Mouse (Mus musculus) myocyte (in vitro differentiated cells): ENCODE data around the gene Scn4a. TPM values are rescaled to one million over a fixed set of nuclear protein-coding genes. Genes with fewer than 3 reads are reported as not detected.

ENCODE experiments used
- H3K27me3 ChIP-seq: one replicate; pipeline ENCODE4 v1.6.1; 2011; ENCODE audit not compliant: control insufficient read depth, insufficient read depth, insufficient read length
- H3K36me3 ChIP-seq: one replicate; pipeline ENCODE4 v1.6.1; 2011; ENCODE audit not compliant: control insufficient read depth, insufficient read depth
- H3K4me2 ChIP-seq: one replicate; pipeline ENCODE4 v1.6.1; 2011; ENCODE audit warnings: low read depth, control low read depth
- H3K4me3 ChIP-seq: one replicate; pipeline ENCODE4 v1.5.1; 2011; ENCODE audit warnings: mild to moderate bottlenecking, control low read depth, moderate library complexity
- H3K79me2 ChIP-seq: one replicate; pipeline ENCODE4 v1.6.1; 2011; ENCODE audit not compliant: control insufficient read depth, insufficient read depth
- H3ac ChIP-seq: one replicate; pipeline ENCODE4 v1.6.1; 2011; ENCODE audit not compliant: control insufficient read depth, insufficient read length
- CEBPB ChIP-seq: IDR thresholded peaks from 2 replicates; pipeline ENCODE4 v1.6.1; 2011; ENCODE audit warnings: mild to moderate bottlenecking, moderate library complexity; ENCODE audit not compliant: poor library complexity, insufficient read depth, severe bottlenecking
- E2F4 ChIP-seq: IDR thresholded peaks from one replicate; pipeline ENCODE4 v1.6.1; 2011; ENCODE audit warnings: mild to moderate bottlenecking, control low read depth, moderate library complexity; ENCODE audit not compliant: insufficient read depth
- MAX ChIP-seq: IDR thresholded peaks from one replicate; pipeline ENCODE4 v1.6.1; 2011; ENCODE audit warnings: low read depth, mild to moderate bottlenecking, control low read depth
- MYOD1 ChIP-seq, 3 experiments: IDR thresholded peaks; one replicate each; pipeline ENCODE4 v1.6.1; 2011; ENCODE audit warnings: control low read depth in 2 of 3, low read depth in 2 of 3, mild to moderate bottlenecking in 2 of 3, moderate library complexity in 1 of 3; ENCODE audit not compliant: insufficient read length in 2 of 3, control insufficient read depth in 1 of 3
- MYOG ChIP-seq, 3 experiments: IDR thresholded peaks; one replicate each; pipeline ENCODE4 v1.6.1; 2011; ENCODE audit warnings: control low read depth in 2 of 3, low read depth in 2 of 3, mild to moderate bottlenecking in 2 of 3; ENCODE audit not compliant: insufficient read length in 2 of 3, control insufficient read depth in 1 of 3, insufficient read depth in 1 of 3
- POLR2A ChIP-seq: IDR thresholded peaks from one replicate; pipeline ENCODE4 v1.6.1; 2011; ENCODE audit warnings: low read depth, mild to moderate bottlenecking, control low read depth, moderate library complexity; ENCODE audit not compliant: insufficient read length
- POLR2AphosphoS2 ChIP-seq: IDR thresholded peaks from one replicate; pipeline ENCODE4 v1.6.1; 2011; ENCODE audit warnings: low read depth, control low read depth; ENCODE audit not compliant: insufficient read length
- REST ChIP-seq: IDR thresholded peaks from one replicate; pipeline ENCODE4 v1.6.1; 2011; ENCODE audit warnings: mild to moderate bottlenecking, control low read depth, moderate library complexity; ENCODE audit not compliant: insufficient read depth, insufficient read length
- SRF ChIP-seq: IDR thresholded peaks from one replicate; pipeline ENCODE4 v1.6.1; 2011; ENCODE audit warnings: low read depth; ENCODE audit not compliant: control insufficient read depth, insufficient read length
- TCF12 ChIP-seq: IDR thresholded peaks from one replicate; pipeline ENCODE4 v1.6.1; 2011; ENCODE audit warnings: mild to moderate bottlenecking, control low read depth; ENCODE audit not compliant: poor library complexity, insufficient read depth, severe bottlenecking
- TCF3 ChIP-seq: IDR thresholded peaks from one replicate; pipeline ENCODE4 v1.6.1; 2011; ENCODE audit warnings: low read depth, control low read depth; ENCODE audit not compliant: insufficient read length
- USF1 ChIP-seq: IDR thresholded peaks from one replicate; pipeline ENCODE4 v1.6.1; 2011; ENCODE audit warnings: low read depth, mild to moderate bottlenecking, control low read depth, moderate library complexity
- polyA plus RNA-seq: library from polyadenylated mRNA; unstranded; fragments of >200 nt; fragmentation: generic; extraction: Trizol; gene quantifications from one replicate; pipeline ENCODE4 v1.2.1, GENCODE M21; 2012; ENCODE audit warnings: missing spikeins

Gene Scn4a
- polyA plus RNA-seq, 1 experiment = 15.3 TPM

DNA sequence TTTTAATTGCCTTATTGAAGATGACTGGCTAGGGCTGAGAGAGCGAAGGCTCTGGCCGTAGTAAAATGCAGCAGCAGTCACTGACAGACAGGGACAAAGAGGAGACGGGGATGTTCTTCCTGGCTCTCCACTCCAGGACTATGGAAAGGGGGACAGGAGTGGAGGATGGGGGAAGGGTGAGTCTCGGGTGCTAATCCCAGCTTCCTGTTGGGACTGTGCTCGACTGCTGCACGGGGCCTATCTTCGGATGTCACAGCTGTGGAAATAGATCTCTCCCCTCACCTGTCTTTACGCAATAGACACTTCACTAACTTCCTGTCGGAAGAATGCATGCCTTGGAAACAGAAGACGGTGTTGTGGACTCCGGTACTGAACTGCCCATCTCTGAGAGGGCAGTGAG lies 20.9 kb upstream of the Scn4a start:
- no peak for TF ChIP-seq CEBPB
- peak in 1 of 3 experiments; percentile 57 for TF ChIP-seq MYOG (IDR thresholded peaks at IDR 0.05; ENCODE audit: control insufficient read depth in 1 of 3, insufficient read depth in 1 of 3, insufficient read length in 2 of 3, low read depth in 2 of 3)
- TF ChIP-seq MYOD1 (IDR thresholded peaks at IDR 0.05; ENCODE audit: control insufficient read depth in 1 of 3, insufficient read length in 2 of 3, low read depth in 2 of 3) = peak in 1 of 3 experiments; percentile 80
- H3ac ChIP-seq = no peak overlapping the region
- H3K4me2 ChIP-seq = peak overlapping the region; percentile 3
- peaks cover 41% of the 10 kb centered on the region for H3K27me3 ChIP-seq
- no peaks in the 10 kb centered on the region for H3K36me3 ChIP-seq
- no peaks in the 10 kb centered on the region for H3K79me2 ChIP-seq
- H3K4me3 ChIP-seq = no peak overlapping the region

DNA sequence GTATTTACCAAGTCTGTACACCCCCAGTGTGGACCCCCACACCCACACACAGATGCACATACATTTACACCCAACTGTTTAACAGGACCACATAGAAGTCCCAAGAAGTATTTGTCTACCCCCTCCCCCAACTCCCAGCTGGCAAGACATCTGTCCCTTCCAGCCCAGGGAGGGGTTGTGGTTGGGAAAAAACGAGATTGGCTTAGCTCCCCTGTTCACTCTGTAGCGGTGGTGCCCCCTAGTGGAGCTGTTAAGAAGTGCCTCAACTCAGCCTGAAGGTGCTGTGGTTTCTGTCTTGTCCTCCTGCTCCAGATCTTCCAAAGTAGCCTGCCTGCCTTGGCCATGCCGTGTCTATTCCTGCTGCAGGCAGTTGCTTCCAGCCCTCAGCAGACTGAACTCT lies 13.2 kb upstream of the Scn4a start:
- H3K4me2 ChIP-seq = peak overlapping the region; percentile 64
- no peaks in the 10 kb centered on the region for H3K79me2 ChIP-seq
- H3ac ChIP-seq = no peak overlapping the region
- no peaks in the 10 kb centered on the region for H3K27me3 ChIP-seq
- H3K4me3 ChIP-seq = no peak overlapping the region
- H3K36me3 ChIP-seq = no peaks in the 10 kb centered on the region
- peak; percentile 51 for TF ChIP-seq TCF12
- TF ChIP-seq CEBPB = no peak
- no peak for TF ChIP-seq USF1
- TF ChIP-seq POLR2A = no peak
- TF ChIP-seq E2F4 = no peak
- no peak for TF ChIP-seq REST
- peak; percentile 39 for TF ChIP-seq TCF3
- TF ChIP-seq MYOG (IDR thresholded peaks at IDR 0.05; ENCODE audit: control insufficient read depth in 1 of 3, insufficient read depth in 1 of 3, insufficient read length in 2 of 3, low read depth in 2 of 3) = peak in 2 of 3 experiments; percentile 22 to 90
- TF ChIP-seq MAX = no peak
- no peak for TF ChIP-seq SRF
- TF ChIP-seq MYOD1 (IDR thresholded peaks at IDR 0.05; ENCODE audit: control insufficient read depth in 1 of 3, insufficient read length in 2 of 3, low read depth in 2 of 3) = peak; percentile 21 to 79 (median 66)
- TF ChIP-seq POLR2AphosphoS2 = no peak

DNA sequence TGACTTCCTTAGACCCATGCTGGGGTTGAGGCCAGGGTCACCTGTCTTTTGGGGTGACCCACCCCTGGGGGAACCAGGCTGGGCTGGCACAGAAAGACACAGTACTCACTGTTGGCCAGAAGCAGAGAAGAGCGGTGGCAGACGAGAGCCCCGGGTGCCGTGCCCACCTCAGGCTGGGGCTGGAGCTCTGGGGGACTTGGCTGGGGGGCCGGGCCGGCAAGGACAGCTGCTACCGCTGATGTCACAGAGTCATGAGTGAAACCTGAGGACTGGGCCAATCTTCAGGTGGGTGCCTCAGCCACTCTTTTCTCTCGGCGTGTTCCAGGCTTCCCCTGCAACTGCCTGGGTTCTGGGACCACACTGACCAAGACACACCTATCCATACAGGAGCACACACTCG lies 12.3 kb upstream of the Scn4a start, which contains the start of gene Prr29:
Prr29 (plus strand) TSS at position 107 of the 400 bp plus-strand sequence.
- Histone ChIP-seq H3K27me3 (no peaks in the 10 kb centered on the region), H3K79me2 (no peaks in the 10 kb centered on the region), H3K4me2 (peak within 1 kb of the TSS; percentile 73), H3ac (no peak within 1 kb of the TSS), H3K4me3 (peak within 1 kb of the TSS; percentile 19), H3K36me3 (no peaks in the 10 kb centered on the region)
- peak in 2 of 3 experiments; percentile 52 to 80 for TF ChIP-seq MYOG (IDR thresholded peaks at IDR 0.05; ENCODE audit: control insufficient read depth in 1 of 3, insufficient read depth in 1 of 3, insufficient read length in 2 of 3, low read depth in 2 of 3)
- TF ChIP-seq TCF12 = no peak
- peak in 2 of 3 experiments; percentile 45 to 75 for TF ChIP-seq MYOD1 (IDR thresholded peaks at IDR 0.05; ENCODE audit: control insufficient read depth in 1 of 3, insufficient read length in 2 of 3, low read depth in 2 of 3)
- no peak for TF ChIP-seq E2F4

DNA sequence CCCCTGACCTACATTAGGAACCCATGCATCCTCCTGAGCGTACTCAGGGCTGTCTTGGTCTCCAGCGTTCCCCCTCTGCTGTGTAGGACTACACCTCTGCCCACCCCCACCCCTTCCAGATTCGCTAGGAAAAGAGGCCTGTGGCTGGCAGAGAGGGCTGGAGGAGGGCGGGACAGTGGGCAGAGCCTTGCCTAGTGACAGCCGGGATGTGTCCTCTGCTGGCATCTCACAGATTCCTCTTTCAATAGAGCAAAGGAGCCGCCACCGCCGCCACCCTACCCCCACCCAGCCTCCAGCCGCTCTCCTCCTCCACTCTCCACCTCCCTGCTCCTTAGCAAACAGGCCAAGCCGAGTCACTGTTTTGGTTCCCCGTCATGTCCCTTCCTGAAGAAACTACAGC lies 11.6 kb upstream of the Scn4a start:
- H3K36me3 ChIP-seq = no peaks in the 10 kb centered on the region
- TF ChIP-seq MYOD1 (IDR thresholded peaks at IDR 0.05; ENCODE audit: control insufficient read depth in 1 of 3, insufficient read length in 2 of 3, low read depth in 2 of 3) (no peak), E2F4 (no peak), POLR2AphosphoS2 (no peak), POLR2A (peak; percentile 33), SRF (no peak), TCF12 (no peak), MAX (no peak), CEBPB (no peak), REST (no peak), MYOG (IDR thresholded peaks at IDR 0.05; ENCODE audit: control insufficient read depth in 1 of 3, insufficient read depth in 1 of 3, insufficient read length in 2 of 3, low read depth in 2 of 3) (peak in 1 of 3 experiments; percentile 34), USF1 (no peak)
- H3K4me3 ChIP-seq = peak overlapping the region; percentile 19
- no peak overlapping the region for H3ac ChIP-seq
- no peaks in the 10 kb centered on the region for H3K27me3 ChIP-seq
- no peaks in the 10 kb centered on the region for H3K79me2 ChIP-seq
- peak overlapping the region; percentile 73 for H3K4me2 ChIP-seq

DNA sequence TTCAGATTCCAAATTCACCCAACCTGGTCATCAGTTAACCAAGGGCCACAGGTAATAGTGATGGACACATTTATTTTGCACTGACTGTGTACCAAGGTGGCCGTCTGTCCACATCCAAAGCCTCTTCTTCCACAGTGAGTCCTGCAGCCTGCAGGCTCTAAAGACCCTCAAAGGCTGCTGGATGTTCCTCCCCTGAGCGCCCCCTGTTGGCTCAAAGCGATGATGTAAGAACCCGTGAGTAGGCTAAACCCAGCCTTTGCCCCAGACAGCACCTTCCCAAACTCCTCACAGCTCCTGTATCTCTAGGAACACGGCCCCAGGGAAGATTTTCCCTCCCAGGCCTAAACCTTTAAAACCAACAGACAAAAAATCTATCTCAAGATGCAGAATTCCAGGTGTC lies 6.3 kb upstream of the Scn4a start:
- no peak for TF ChIP-seq MAX
- TF ChIP-seq REST = no peak
- no peak for TF ChIP-seq POLR2A
- no peak for TF ChIP-seq TCF12
- no peak for TF ChIP-seq POLR2AphosphoS2
- no peak for TF ChIP-seq MYOG (IDR thresholded peaks at IDR 0.05; ENCODE audit: control insufficient read depth in 1 of 3, insufficient read depth in 1 of 3, insufficient read length in 2 of 3, low read depth in 2 of 3)
- no peak for TF ChIP-seq MYOD1 (IDR thresholded peaks at IDR 0.05; ENCODE audit: control insufficient read depth in 1 of 3, insufficient read length in 2 of 3, low read depth in 2 of 3)
- no peak for TF ChIP-seq TCF3
- TF ChIP-seq CEBPB = no peak
- no peak for TF ChIP-seq USF1
- no peak for TF ChIP-seq SRF
- TF ChIP-seq E2F4 = no peak
- Histone ChIP-seq H3K36me3 (no peaks in the 10 kb centered on the region), H3ac (no peak overlapping the region), H3K4me3 (no peak overlapping the region), H3K27me3 (no peaks in the 10 kb centered on the region), H3K4me2 (no peak overlapping the region), H3K79me2 (no peaks in the 10 kb centered on the region)
